Mouse (Mus musculus) MEL (cell line): ENCODE data around the gene Grik4.

Source experiments
- BHLHE40 ChIP-seq: IDR thresholded peaks from 2 replicates; pipeline ENCODE4 v1.6.1; 2012; ENCODE audit warnings: low read depth, mild to moderate bottlenecking, inconsistent platforms, low read length, improper control_type of control experiment, borderline replicate concordance
- CTCF ChIP-seq, 3 experiments: IDR thresholded peaks in 2 of 3; conservative IDR thresholded peaks in 1 of 3; 2 replicates each; pipeline ENCODE4 v1.5.1; 2011 to 2012; ENCODE audit warnings: low read length in 3 of 3, low read depth in 2 of 3, mild to moderate bottlenecking in 2 of 3, improper control_type of control experiment in 1 of 3, inconsistent platforms in 1 of 3, mixed read lengths in 1 of 3, moderate library complexity in 1 of 3; ENCODE audit not compliant: control insufficient read depth in 1 of 3, insufficient read depth in 1 of 3, poor library complexity in 1 of 3, severe bottlenecking in 1 of 3
- E2F4 ChIP-seq: IDR thresholded peaks from 2 replicates; pipeline ENCODE4 v1.6.1; 2011; ENCODE audit warnings: low read depth, low read length, improper control_type of control experiment, borderline replicate concordance
- EP300 ChIP-seq, 2 experiments: IDR thresholded peaks; 2 replicates each; pipeline ENCODE4 v1.6.1; 2011; ENCODE audit warnings: improper control_type of control experiment in 2 of 2, low read length in 2 of 2, low read depth in 1 of 2, mild to moderate bottlenecking in 1 of 2
- GATA1 ChIP-seq: IDR thresholded peaks from 2 replicates; pipeline ENCODE4 v1.6.1; 2011; ENCODE audit warnings: low read depth, low read length, improper control_type of control experiment
- JUND ChIP-seq: IDR thresholded peaks from 2 replicates; pipeline ENCODE4 v1.6.1; 2011; ENCODE audit warnings: low read depth, mild to moderate bottlenecking, improper control_type of control experiment, low read length
- MAZ ChIP-seq: IDR thresholded peaks from 2 replicates; pipeline ENCODE4 v1.6.1; 2012; ENCODE audit warnings: low read depth, mild to moderate bottlenecking, inconsistent platforms, low read length, improper control_type of control experiment
- MEF2A ChIP-seq: IDR thresholded peaks from 2 replicates; pipeline ENCODE4 v1.6.1; 2014; ENCODE audit warnings: low read depth, mild to moderate bottlenecking, inconsistent platforms, low read length, improper control_type of control experiment; ENCODE audit not compliant: poor library complexity, insufficient replicate concordance, severe bottlenecking; ENCODE audit errors: extremely low read depth
- MYC ChIP-seq: IDR thresholded peaks from 2 replicates; pipeline ENCODE4 v1.6.1; 2011; ENCODE audit warnings: low read depth, mild to moderate bottlenecking, low read length, improper control_type of control experiment, moderate library complexity
- NELFE ChIP-seq: IDR thresholded peaks from 2 replicates; pipeline ENCODE4 v1.6.1; 2011; ENCODE audit warnings: low read depth, low read length, improper control_type of control experiment
- POLR2A ChIP-seq, 2 experiments: IDR thresholded peaks; 2 replicates each; pipeline ENCODE4 v1.6.1; 2011 to 2012; ENCODE audit warnings: low read length in 2 of 2, mild to moderate bottlenecking in 2 of 2, control low read depth in 1 of 2, improper control_type of control experiment in 1 of 2, low read depth in 1 of 2, moderate library complexity in 1 of 2; ENCODE audit not compliant: control insufficient read depth in 1 of 2, insufficient read depth in 1 of 2, poor library complexity in 1 of 2
- TAL1 ChIP-seq: IDR thresholded peaks from 2 replicates; pipeline ENCODE4 v1.6.1; 2012; ENCODE audit warnings: mild to moderate bottlenecking, inconsistent platforms, low read length, moderate library complexity, mixed read lengths

DNA sequence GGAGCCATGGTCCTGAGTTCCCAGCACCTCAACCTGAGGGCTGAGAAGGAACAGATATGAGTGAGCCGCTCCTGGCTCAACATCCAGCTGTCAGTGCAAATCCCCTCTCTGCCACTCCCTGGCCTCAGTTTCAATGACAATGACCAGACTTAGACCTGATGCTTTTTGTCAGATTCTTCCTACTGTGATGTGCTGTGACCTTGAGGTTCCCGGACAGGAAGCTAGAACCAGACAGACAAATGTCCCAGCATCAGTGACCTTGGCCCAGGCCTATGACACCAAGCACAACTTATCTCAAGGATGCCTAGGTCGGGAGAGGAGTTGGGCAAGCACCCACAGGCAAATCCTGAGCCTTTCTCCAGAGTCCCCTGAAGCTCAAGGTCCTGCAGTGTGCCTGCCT is 86.5 kb downstream of the Grik4 start:
- TF ChIP-seq MAZ, result no peak
- TF ChIP-seq JUND, result no peak
- no peak for TF ChIP-seq CTCF (IDR thresholded peaks at IDR 0.05 in 2 of 3, conservative IDR thresholded peaks at IDR 0.05 in 1 of 3; ENCODE audit: control insufficient read depth in 1 of 3, insufficient read depth in 1 of 3, low read depth in 2 of 3, low read length in 3 of 3, poor library complexity in 1 of 3, severe bottlenecking in 1 of 3)
- no peak for TF ChIP-seq TAL1
- no peak for TF ChIP-seq EP300 (IDR thresholded peaks at IDR 0.05; ENCODE audit: low read depth in 1 of 2, low read length in 2 of 2)
- TF ChIP-seq BHLHE40, result no peak
- no peak for TF ChIP-seq E2F4
- no peak for TF ChIP-seq GATA1
- no peak for TF ChIP-seq MYC
- no peak for TF ChIP-seq POLR2A (IDR thresholded peaks at IDR 0.05; ENCODE audit: control insufficient read depth in 1 of 2, insufficient read depth in 1 of 2, low read depth in 1 of 2, low read length in 2 of 2, poor library complexity in 1 of 2)
- no peak for TF ChIP-seq NELFE
- no peak for TF ChIP-seq MEF2A
